Mouse (Mus musculus) urinary bladder, postnatal 4 days (tissue): ENCODE measurements around the gene Pcyox1.
A peak's percentile ranks its signal among the peaks of the same experiment; 100 is the strongest.

Experiments used
- DNase-seq, 2 experiments: peaks; one replicate each; pipeline ENCODE4 v3.0.0; 2021 to 2022; ENCODE audit warnings: low spot score in 2 of 2

Pcyox1 gene

DNA sequence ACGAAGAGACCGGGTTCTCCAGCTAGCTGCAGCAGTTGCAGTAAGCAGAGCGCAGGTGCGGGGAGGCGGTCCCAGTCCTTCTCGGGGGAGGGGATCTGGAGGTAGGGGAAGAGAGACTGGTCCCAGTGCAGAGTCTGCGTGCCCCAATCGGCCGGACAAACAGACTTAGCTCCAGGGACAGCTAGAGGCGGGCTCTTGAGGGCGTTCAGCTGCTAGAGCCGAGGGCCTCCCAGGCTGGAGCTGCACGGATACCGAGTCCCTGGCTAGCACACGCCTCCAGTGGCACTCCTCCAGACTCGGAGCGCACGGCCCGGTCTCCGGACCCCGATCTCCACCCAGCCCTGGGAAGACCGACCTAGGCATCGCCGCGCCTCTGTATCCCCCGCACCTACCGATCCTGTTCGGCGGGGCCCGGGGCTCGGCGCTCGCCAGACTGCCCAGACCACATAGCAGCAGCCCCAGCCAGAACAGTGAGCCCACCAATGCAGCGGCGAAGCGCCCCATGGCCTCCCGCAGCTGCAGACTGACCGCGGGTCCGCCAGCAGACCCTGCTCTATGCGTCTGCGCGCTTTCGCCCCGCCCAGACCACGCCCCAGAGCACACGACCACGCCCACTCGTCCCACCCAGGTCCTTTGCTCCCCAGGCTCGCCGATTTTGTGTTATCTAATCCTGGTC, at the start of gene Pcyox1:
TSS of gene Pcyox1 (minus strand) at position 574 of the 676 bp plus-strand sequence.
- peak; percentile 84 to 87 for DNase-seq

- no peak for DNase-seq
These were observed 48.6 kb upstream of the Pcyox1 start for GRCm38 (mm10) chr6:86445551-86445950.

GRCm38 (mm10) chr6:86441571-86441970, 44.6 kb upstream of the Pcyox1 start:
- DNase-seq = no peak

GRCm38 (mm10) chr6:86439531-86439930, 42.6 kb upstream of the Pcyox1 start:
- no peak for DNase-seq

- DNase-seq = no peak
These were observed 42.2 kb upstream of the Pcyox1 start for GRCm38 (mm10) chr6:86439119-86439496.

DNA sequence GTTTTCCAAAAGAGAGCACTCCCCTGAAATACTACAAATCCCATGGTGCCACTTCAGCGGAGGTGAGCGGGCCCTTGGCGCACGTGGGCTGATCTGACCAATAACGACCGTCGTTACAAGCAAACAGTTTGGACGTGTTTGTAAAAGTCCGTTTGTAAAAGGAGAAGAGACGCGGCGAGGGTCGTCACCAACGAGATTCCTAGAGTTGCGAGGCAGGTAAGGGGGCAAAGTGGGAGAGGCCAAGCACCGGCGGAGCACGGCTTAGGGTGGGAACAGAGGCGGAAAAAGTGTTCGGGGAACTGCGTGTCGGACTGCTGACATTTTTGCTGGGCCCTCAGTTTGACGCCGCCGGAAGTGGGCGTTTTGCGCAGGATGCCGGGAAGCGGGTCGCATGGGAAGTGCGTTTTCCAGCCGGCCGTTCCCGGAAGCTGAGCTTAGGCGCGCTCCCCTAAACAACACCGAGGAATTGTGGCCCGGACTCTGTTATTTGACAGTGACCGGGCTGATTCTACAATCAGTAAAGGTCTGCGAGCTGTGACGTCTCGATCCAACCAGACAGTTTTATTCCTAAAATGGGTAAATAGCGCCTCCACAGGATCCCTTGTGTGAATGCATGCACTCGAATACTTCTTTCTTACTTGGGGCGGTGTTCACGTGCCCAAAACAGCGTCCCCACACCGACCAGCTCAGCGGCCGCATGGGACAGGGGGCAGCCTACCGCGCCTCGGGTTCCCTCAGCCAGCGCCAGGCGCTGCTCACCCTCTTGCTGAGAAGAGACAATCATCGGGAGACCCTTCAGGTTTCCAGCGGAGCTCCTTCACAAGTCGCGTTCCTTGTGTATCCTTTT, 41.5 kb upstream of the Pcyox1 start, which contains the start of gene C87436:
TSS of gene C87436 (plus strand) at position 103 of the 847 bp plus-strand sequence.
- peak; percentile 91 to 93 for DNase-seq

DNA sequence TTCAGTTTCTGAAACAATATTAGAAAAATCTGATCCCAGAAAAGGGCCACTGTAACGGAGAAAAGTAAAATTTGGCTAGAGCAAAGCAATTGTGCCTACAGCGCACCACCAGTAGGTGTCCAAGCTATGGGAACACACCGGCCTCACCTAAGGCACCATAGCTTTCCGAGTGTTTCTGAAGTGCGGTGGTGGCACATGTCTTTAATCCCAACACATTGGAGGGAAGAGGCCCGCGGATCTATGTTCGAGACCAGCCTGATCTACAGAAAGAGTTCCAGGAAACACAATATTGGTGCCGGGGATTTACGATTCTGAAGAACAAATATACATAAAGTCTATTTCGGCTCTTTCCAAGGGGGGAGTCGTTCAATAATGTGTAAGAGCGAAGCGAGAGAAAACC, 40.8 kb upstream of the Pcyox1 start:
- DNase-seq = peak in 1 of 2 experiments; percentile 45

GRCm38 (mm10) chr6:86433696-86434095, 36.7 kb upstream of the Pcyox1 start:
- DNase-seq = no peak

DNA sequence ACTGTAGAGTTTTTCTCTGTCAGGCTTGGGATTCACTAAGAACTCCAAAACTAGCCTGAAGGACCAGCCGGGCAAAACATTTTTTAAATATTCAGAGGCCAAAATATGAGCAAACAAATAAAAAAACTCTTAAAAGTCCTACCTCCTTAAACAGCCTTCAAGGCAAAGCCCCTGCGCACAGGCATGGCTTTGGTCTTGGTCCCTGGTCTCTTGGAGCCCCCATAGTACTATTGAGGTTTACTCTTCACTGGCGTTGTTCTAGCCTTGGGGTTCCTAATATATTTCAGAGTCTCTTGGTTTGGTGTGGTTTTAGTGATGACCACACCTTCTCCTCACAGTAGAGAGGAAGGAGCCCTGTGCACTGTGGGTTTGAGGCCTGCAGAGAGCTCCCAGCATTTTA, 34.6 kb upstream of the Pcyox1 start:
- DNase-seq = no peak

DNA sequence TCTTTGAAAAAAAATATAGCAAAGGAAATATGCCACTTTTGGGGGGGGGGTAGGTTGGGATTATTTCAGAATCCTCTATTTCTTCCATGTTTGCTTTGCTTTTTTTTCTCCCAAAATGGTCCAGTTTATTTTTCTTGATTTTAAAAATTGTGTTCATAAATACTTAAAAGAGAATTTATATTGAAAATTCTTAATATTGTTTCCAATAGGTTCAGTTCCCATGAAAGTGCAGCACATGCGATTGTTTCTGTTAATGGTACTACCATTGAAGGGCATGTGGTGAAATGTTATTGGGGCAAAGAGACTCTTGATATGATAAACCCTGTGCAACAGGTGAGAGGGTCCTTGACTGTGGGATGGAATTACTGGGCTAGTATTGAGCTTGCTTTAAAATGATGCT, 29.4 kb upstream of the Pcyox1 start, which contains the start of gene Gm44790:
TSS of gene Gm44790 (plus strand) at position 301 of the 400 bp plus-strand sequence.
- DNase-seq = no peak

DNA sequence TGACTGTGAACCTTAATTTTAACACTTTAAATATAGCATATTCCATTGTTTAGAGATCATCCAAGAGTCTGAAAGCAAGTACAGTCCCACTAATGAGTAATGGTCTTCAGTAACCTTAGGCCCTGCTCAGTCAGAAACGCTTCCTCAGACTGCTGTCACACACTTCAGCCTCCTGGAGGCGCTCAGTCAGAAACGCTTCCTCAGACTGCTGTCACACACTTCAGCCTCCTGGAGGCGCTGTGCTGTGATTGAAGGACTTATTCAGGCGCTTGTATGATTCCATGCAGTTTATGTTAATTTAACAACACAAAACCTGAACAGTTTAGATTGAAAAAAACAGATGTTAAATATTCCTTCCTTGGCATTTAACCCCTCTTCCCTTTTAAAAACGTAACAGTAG, 23.5 kb upstream of the Pcyox1 start:
- DNase-seq = no peak

GRCm38 (mm10) chr6:86419239-86419638, 22.3 kb upstream of the Pcyox1 start:
- DNase-seq = no peak

DNA sequence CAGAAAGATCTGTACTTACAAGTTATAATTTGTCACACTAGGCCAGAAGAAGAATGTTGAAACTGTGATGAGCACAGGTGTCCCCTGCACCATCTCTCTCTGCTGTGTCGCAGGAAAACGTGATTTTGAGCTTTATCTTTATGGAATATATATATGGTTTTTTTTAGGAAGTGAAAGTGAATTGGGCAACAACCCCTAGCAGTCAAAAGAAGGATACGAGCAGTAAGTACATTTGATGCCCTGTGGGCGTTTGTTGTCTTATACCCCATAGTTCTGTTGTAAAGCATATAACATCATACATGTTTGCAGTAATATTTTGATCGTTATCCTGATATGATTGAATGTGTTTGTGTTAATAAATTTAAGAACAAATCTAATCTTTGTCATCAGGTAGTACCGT, 21.8 kb upstream of the Pcyox1 start:
- no peak for DNase-seq

DNA sequence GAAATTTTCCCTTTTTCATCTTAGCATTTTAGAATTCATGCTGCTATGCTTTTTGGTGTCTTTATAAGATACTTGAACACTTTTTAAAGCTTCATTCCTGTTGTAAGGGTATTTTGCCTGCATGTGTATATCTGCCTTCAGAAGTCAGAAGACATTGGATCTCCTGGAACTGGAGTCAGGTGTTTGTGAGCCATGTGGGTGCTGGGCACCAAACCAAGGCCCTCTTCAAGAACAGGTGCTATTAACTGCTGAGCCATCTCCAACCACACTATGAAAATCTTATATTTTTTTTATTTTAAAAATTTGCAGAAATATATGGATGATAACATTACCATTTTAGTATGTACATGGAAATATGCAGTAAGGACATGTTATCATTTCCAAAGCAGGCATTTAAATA, 9.4 kb upstream of the Pcyox1 start:
- DNase-seq = no peak

DNA sequence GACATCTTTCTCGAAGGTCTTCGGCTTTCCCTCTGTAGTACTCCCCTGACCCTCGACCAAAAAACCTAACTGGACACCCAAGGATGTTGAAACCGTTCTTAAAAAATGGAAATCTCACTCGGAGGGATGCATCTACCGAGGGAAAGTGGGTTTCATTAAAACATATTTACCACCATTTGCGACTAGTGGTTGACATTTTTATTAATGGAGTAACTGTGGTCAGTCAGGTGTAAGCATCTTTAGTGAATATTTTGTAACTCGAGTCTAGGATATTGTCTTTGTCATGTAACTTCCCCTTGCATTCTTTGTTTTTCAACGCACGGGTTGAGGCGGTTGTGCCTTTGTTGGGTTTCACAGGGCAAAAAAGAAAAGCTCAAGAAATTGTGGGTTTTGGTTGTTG, 8.0 kb upstream of the Pcyox1 start:
- DNase-seq = no peak

GRCm38 (mm10) chr6:86404100-86404861, 7.3 kb upstream of the Pcyox1 start, which contains the start of gene Tia1:
Tia1 (plus strand) TSS chr6:86404219.
- DNase-seq = peak; percentile 97 to 99

DNA sequence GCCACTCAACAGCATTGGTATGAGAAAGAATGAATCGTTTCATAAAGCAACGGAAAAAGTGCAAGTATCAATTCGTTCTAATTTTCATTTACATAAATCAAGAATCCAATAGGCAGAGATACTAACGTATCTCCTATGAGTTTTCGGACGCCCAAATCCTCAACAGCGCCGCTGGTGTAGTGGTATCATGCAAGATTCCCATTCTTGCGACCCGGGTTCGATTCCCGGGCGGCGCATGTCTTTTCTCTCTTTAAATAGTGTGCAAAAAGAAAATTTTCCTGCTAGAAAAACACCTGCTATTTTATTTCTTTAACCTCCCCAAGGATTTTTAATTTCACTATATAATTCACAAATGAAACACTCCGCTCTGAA, 6.8 kb upstream of the Pcyox1 start:
- peak in 1 of 2 experiments; percentile 86 for DNase-seq

DNA sequence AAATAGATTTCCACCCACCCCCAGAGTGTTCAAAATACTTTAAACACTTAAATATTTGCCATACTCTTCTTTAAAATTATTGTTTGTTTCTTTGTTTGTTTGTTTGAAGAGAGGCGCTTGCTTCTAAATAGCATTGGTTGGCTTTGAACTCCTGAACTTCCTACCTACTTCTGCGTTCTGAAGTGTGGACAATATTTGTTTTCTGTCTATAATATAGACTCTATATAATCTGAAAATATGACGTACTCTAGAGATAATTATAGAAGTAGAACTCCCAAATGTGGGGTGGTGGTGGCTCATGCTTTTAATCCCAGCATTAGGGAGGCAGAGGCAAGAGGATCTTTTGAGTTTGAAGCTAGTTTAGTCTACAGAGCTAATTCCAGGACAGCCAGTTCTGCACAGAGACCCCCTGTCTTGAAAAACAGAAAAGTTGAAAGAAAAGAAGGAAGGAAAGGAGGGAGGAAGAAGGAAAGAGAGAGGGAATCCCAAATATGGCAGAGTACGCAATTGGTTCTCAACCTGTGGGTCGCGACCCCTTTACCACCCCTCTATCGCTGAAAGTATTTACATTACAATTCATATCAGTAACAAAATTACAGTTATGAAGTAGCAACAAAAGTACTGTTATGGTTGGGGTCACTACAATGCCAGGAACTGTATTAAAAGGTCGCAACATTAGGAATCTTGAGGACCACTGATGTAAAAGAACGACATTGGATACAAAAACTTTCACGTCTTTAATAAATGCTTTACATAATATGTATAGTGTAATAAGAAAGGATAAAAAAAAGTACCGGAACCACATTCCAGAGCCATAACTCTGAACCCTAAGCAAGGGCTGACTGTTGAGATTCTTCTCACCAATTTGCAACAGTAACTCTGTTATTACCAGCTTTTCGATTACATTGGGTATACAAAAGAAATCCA, 6.0 kb upstream of the Pcyox1 start:
- no peak for DNase-seq

GRCm38 (mm10) chr6:86400972-86401371, 4.0 kb upstream of the Pcyox1 start:
- peak; percentile 54 to 66 for DNase-seq

DNA sequence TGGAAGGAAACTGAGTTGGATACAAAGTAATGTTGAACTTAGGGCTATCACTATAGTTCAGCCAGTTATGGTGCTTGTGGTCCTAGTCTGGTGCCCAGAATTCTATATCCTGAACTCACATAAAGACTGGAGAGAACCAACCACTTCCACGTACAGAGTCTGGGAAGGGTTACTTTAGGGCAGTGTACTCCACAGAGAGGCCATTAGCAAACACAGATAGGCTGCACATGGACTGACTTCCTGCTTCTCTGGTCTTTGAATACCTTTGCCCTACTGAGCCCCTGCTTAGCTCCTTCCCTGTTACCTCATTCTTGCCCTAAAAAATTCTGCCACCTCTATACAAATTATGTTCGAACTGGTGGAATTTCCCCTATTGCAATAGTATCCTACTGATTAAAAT, 3.0 kb upstream of the Pcyox1 start:
- DNase-seq = no peak

- DNase-seq = no peak
These were observed 2.0 kb upstream of the Pcyox1 start for GRCm38 (mm10) chr6:86398986-86399385.
